8 mouse cellular contexts compared by ENCODE assay signal in genomic region chr1:161250031-161250603, GRCm38 (mm10). TPM values are rescaled to one million over a fixed set of nuclear protein-coding genes. Genes with fewer than 3 reads are reported as not detected.
DNase-seq lines count a peak whose midpoint lies in the region; ATAC-seq lines count a peak whose summit lies in the region.

No protein-coding gene starts in this region.

- peak; percentile 63 for ATAC-seq in forebrain, embryonic 14.5 days
- peak; percentile 28 for ATAC-seq in hindbrain, embryonic 15.5 days (ENCODE audit: low FRiP score, low read depth)
- ATAC-seq in megakaryocyte progenitor cell, adult 5-6 weeks (replicated peaks; ENCODE audit: poor library complexity) = peak; percentile 15
- ATAC-seq in stomach, embryonic 14.5 days (ENCODE audit: insufficient number of reproducible peaks, insufficient read depth, low FRiP score, low read depth) = peak; percentile 50; the same call in 1 of the 2 replicates

- H3K27ac ChIP-seq in forebrain, embryonic 14.5 days (ENCODE audit: low read depth, low read length) = no peak overlapping the region
- H3K27ac ChIP-seq in hindbrain, embryonic 15.5 days (replicated peaks) = no peak overlapping the region
- peak overlapping the region; percentile 45; the same call in 1 of the 2 replicates for H3K27ac ChIP-seq in stomach, embryonic 14.5 days (ENCODE audit: low read length)

- intact Hi-C loops in heart, postnatal 25 days (cut with DNase I) = loop anchor here (5.0 kb wide), 1 partner anchor 118 kb away; the partner anchor contains the start of gene Klhl20
- intact Hi-C loops in left cerebral cortex, postnatal 36 days (cut with DNase I) = no loop called here

- peak overlapping the region; percentile 81 for H3K4me3 ChIP-seq in forebrain, embryonic 14.5 days (ENCODE audit: low read depth, low read length)
- peak overlapping the region; percentile 75 for H3K4me3 ChIP-seq in hindbrain, embryonic 15.5 days
- H3K4me3 ChIP-seq in stomach, embryonic 14.5 days (ENCODE audit: low read depth, low read length) = peak overlapping the region; percentile 91

- H3K4me1 ChIP-seq in forebrain, embryonic 14.5 days (ENCODE audit: control insufficient read depth, insufficient read depth, low read length) = peaks cover 20% of the 10 kb centered on the region
- H3K4me1 ChIP-seq in hindbrain, embryonic 15.5 days (replicated peaks) = peaks cover 35% of the 10 kb centered on the region
- H3K4me1 ChIP-seq in stomach, embryonic 14.5 days (ENCODE audit: control insufficient read depth, insufficient read depth, low read length) = peaks cover 18% of the 10 kb centered on the region

- no peaks in the 10 kb centered on the region for H3K9me3 ChIP-seq in forebrain, embryonic 14.5 days (replicated peaks; ENCODE audit: control insufficient read depth, low read length)
- no peaks in the 10 kb centered on the region for H3K9me3 ChIP-seq in hindbrain, embryonic 15.5 days
- H3K9me3 ChIP-seq in stomach, embryonic 14.5 days (ENCODE audit: control insufficient read depth, low read depth, low read length) = no peaks in the 10 kb centered on the region

- peaks cover 18% of the 10 kb centered on the region; the same call in 1 of the 2 replicates for H3K36me3 ChIP-seq in forebrain, embryonic 14.5 days (ENCODE audit: control insufficient read depth, insufficient read depth, low read length)
- 0 out of 2 replicates have a peak, but pooled peaks cover 3% of the 10 kb centered on the region for H3K36me3 ChIP-seq in hindbrain, embryonic 15.5 days
- H3K36me3 ChIP-seq in stomach, embryonic 14.5 days (ENCODE audit: control insufficient read depth, insufficient read depth, low read length) = peaks cover 5% of the 10 kb centered on the region

- DNase-seq in heart, adult 11 months = peak; percentile 95
- DNase-seq in heart, postnatal 25 days (ENCODE audit: low spot score) = no peak
- DNase-seq in cerebellum, adult 11 months = peak; percentile 19
- peak; percentile 78 for DNase-seq in forebrain, embryonic 14.5 days (ENCODE audit: low spot score)
- peak; percentile 35 to 41 for DNase-seq in left cerebral cortex, postnatal 36 days (ENCODE audit: low spot score in 2 of 2)

- WGBS in forebrain, embryonic 14.5 days = 2% methylated on average over 15 of the region's 15 CpGs
- WGBS in hindbrain, embryonic 15.5 days = under 1% methylated on average over 15 of the region's 15 CpGs
- 1% methylated on average over 15 of the region's 15 CpGs for WGBS in stomach, embryonic 14.5 days

- no peaks in the 10 kb centered on the region for H3K27me3 ChIP-seq in forebrain, embryonic 14.5 days (replicated peaks; ENCODE audit: control insufficient read depth, insufficient read depth, low read length)
- 0 out of 2 replicates have a peak, but pooled peaks cover 3% of the 10 kb centered on the region for H3K27me3 ChIP-seq in hindbrain, embryonic 15.5 days
- H3K27me3 ChIP-seq in stomach, embryonic 14.5 days (ENCODE audit: control insufficient read depth, insufficient read depth, low read length) = no peaks in the 10 kb centered on the region

- peak overlapping the region; percentile 90 for H3K9ac ChIP-seq in forebrain, embryonic 14.5 days (ENCODE audit: low read length)
- H3K9ac ChIP-seq in hindbrain, embryonic 15.5 days = peak overlapping the region; percentile 69
- H3K9ac ChIP-seq in stomach, embryonic 14.5 days (replicated peaks; ENCODE audit: low read depth, low read length) = peak overlapping the region; percentile 83

- H3K4me2 ChIP-seq in forebrain, embryonic 14.5 days (ENCODE audit: low read length) = peak overlapping the region; percentile 93
- peak overlapping the region; percentile 94 for H3K4me2 ChIP-seq in hindbrain, embryonic 15.5 days
- peak overlapping the region; percentile 82 for H3K4me2 ChIP-seq in stomach, embryonic 14.5 days (replicated peaks; ENCODE audit: low read depth, low read length)

RNA-seq across cellular contexts. Expression of gene Prdx6, which starts 0.9 kb away (rescaled TPM):
- total RNA-seq in heart, postnatal 25 days (2021) = 100 to 1,000 TPM; 265 to 283 TPM
- 256 and 281 TPM in 2 replicates for polyA plus RNA-seq in forebrain, embryonic 14.5 days (2014; fragmentation: Nextera tagmentation; extraction: Ambion mirVana)
- 170 and 181 TPM in 2 replicates for polyA plus RNA-seq in hindbrain, embryonic 15.5 days (2015; fragmentation: Nextera tagmentation; extraction: Ambion mirVana)
- total RNA-seq in left cerebral cortex, postnatal 36 days (2021) = 100 to 1,000 TPM; 310 to 351 TPM
- total RNA-seq in megakaryocyte progenitor cell, adult 5-6 weeks (2015) = 292 and 298 TPM in 2 replicates
- 334 and 393 TPM in 2 replicates for total RNA-seq in megakaryocyte progenitor cell, adult 5-6 weeks (2017)
- 396 and 432 TPM in 2 replicates for polyA plus RNA-seq in stomach, embryonic 14.5 days (2014; fragmentation: Nextera tagmentation; extraction: Ambion mirVana)
